Mouse (Mus musculus): ENCODE results near the gene Cavin2. TPM values are rescaled to one million over a fixed set of nuclear protein-coding genes. Genes with fewer than 3 reads are reported as not detected.

The Cavin2 gene
- total RNA-seq, 2 experiments from 2014 or later: 0.61 to 0.84 TPM

- no peak for ATAC-seq (replicated peaks; ENCODE audit: low FRiP score, poor library complexity, severe bottlenecking)
Measured at GRCm38 (mm10) chr1:51300295-51300930, 11.5 kb downstream of the Cavin2 start.

- ATAC-seq (replicated peaks; ENCODE audit: low FRiP score, poor library complexity, severe bottlenecking): no peak
Measured at GRCm38 (mm10) chr1:51307056-51307455, 18.1 kb downstream of the Cavin2 start.

GRCm38 (mm10) chr1:51315476-51315875, 26.6 kb downstream of the Cavin2 start:
- ATAC-seq (replicated peaks; ENCODE audit: low FRiP score, poor library complexity, severe bottlenecking): no peak

- ATAC-seq (replicated peaks; ENCODE audit: low FRiP score, poor library complexity, severe bottlenecking): no peak
Measured at GRCm38 (mm10) chr1:51323506-51323905, 34.6 kb downstream of the Cavin2 start.

GRCm38 (mm10) chr1:51328541-51328940, 39.6 kb downstream of the Cavin2 start:
- ATAC-seq (replicated peaks; ENCODE audit: low FRiP score, poor library complexity, severe bottlenecking): no peak

GRCm38 (mm10) chr1:51332986-51333385, 44.1 kb downstream of the Cavin2 start:
- ATAC-seq (replicated peaks; ENCODE audit: low FRiP score, poor library complexity, severe bottlenecking): no peak

- no peak for ATAC-seq (replicated peaks; ENCODE audit: low FRiP score, poor library complexity, severe bottlenecking)
Measured at GRCm38 (mm10) chr1:51333557-51334285, 44.8 kb downstream of the Cavin2 start.

GRCm38 (mm10) chr1:51334289-51334688, 45.4 kb downstream of the Cavin2 start:
- no peak for ATAC-seq (replicated peaks; ENCODE audit: low FRiP score, poor library complexity, severe bottlenecking)

- no peak for ATAC-seq (replicated peaks; ENCODE audit: low FRiP score, poor library complexity, severe bottlenecking)
Measured at GRCm38 (mm10) chr1:51335081-51335480, 46.2 kb downstream of the Cavin2 start.

GRCm38 (mm10) chr1:51344160-51344559, 55.2 kb downstream of the Cavin2 start:
- ATAC-seq (replicated peaks; ENCODE audit: low FRiP score, poor library complexity, severe bottlenecking): no peak

GRCm38 (mm10) chr1:51347596-51347995, 58.7 kb downstream of the Cavin2 start:
- no peak for ATAC-seq (replicated peaks; ENCODE audit: low FRiP score, poor library complexity, severe bottlenecking)

GRCm38 (mm10) chr1:51348631-51349030, 59.7 kb downstream of the Cavin2 start:
- ATAC-seq (replicated peaks; ENCODE audit: low FRiP score, poor library complexity, severe bottlenecking): no peak

GRCm38 (mm10) chr1:51349291-51349967, 60.5 kb downstream of the Cavin2 start:
- no peak for ATAC-seq (replicated peaks; ENCODE audit: low FRiP score, poor library complexity, severe bottlenecking)

Other genes with a start within 250 kb of the Cavin2 start
- 6.1 and 16.3 TPM in 2 replicates for gene Nabp1, start 189.3 kb downstream of the Cavin2 start, total RNA-seq (2015; ENCODE audit: low replicate concordance)
- gene Nabp1, start 189.3 kb downstream of the Cavin2 start, total RNA-seq (2017; ENCODE audit: low replicate concordance): 14.8 and 16.7 TPM in 2 replicates

All from erythroid progenitor cell, adult 5-6 weeks (primary cell).